Mouse (Mus musculus): Measurements from ENCODE around the gene Ntrk1. TPM values are rescaled to one million over a fixed set of nuclear protein-coding genes. Genes with fewer than 3 reads are reported as not detected.

The Ntrk1 gene
- polyA plus RNA-seq, 1 experiment, result 3.5 TPM

DNA sequence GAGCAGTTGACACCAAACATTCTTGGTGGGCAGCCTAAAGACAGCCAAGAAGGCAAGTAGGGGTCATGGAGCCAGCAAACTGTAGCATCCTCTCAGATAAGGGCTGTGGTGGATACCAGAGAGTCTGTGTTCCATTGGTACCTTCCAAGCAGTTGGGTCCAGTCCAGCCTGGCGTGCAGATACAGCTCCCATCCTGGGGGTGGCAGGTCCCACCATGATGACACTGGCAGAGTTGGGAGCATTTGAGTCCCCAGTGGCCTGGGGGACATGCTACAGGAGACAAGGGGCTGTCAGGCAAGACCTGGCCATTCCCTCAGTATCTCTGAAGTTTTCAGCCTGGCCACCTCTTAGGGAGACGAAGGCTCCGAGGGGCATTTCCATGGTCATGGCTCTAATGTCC, 42.4 kb downstream of the Ntrk1 start:
- no peak for DNase-seq (ENCODE audit: low spot score)

- DNase-seq (ENCODE audit: low spot score), result no peak
Observed at GRCm38 (mm10) chr3:87749977-87750376, 45.0 kb downstream of the Ntrk1 start.

DNA sequence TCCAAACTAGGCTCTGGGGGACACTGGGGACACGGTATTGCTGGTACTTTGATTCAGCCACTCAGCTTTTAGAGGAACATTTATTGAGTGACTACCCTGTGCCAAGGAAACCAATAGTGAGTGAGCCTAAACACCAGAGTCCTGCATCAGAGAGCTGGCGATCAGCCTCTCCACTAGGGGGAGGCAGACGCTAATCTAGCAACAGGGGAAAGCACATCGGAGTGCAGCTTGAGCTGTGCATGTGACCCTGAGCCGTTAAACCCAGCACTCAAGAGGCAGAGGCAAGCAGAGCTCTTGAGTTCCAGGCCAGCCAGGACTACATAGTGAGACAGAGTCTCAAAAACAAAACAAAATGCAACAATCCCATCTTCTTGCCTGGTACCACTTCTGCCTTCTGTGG, 45.9 kb downstream of the Ntrk1 start:
- no peak for DNase-seq (ENCODE audit: low spot score)

DNA sequence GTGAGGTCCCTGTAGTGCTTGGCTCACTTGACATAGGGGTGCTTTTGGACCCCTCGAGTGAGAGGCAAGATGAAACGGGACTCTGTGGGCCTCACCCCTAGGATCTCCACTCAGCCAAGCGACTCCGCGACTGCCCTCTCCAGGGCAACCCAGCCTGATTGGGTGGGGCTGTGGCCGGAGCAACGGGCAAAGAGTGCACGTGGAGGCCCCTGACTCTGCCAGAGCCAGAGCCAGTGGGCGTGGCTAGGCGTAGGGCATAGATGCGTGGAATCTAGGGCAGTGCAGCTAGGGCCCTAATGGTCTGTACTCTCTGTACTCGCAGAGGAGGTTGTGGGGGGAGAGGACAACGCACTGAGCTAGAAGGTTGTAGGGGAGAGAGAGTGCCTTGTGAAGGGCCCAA, 46.5 kb downstream of the Ntrk1 start, which contains the start of gene Lrrc71:
TSS of gene Lrrc71 (minus strand) at position 195 of the 400 bp plus-strand sequence.
- DNase-seq (ENCODE audit: low spot score), result no peak

- DNase-seq (ENCODE audit: low spot score), result no peak
Observed at GRCm38 (mm10) chr3:87745036-87745659, 49.8 kb downstream of the Ntrk1 start.

GRCm38 (mm10) chr3:87743927-87744326, 51.0 kb downstream of the Ntrk1 start:
- no peak for DNase-seq (ENCODE audit: low spot score)

- DNase-seq (ENCODE audit: low spot score), result no peak
Observed at GRCm38 (mm10) chr3:87742735-87743134, 52.2 kb downstream of the Ntrk1 start.

- no peak for DNase-seq (ENCODE audit: low spot score)
Observed at GRCm38 (mm10) chr3:87742013-87742412, 52.9 kb downstream of the Ntrk1 start.

DNA sequence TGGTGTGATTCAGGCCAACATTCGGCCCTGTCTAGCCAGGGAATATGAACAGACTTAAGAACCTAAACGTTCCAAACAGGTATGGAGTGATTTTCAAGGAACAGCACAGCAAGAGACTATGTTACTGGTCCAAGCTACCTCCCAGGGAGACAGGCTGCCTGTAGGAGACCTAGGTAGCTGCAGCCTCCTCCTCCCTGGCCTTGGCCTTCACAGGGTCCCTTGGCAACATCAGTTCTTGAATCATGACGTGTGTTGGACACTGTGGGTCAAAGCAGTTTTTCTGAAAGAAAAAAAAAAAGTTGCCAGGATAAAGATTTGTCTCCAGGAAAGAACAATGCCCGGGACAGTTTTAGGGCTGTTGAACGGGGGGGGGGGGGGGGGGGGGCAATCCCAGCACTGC, 56.1 kb downstream of the Ntrk1 start:
- DNase-seq (ENCODE audit: low spot score), result no peak

DNA sequence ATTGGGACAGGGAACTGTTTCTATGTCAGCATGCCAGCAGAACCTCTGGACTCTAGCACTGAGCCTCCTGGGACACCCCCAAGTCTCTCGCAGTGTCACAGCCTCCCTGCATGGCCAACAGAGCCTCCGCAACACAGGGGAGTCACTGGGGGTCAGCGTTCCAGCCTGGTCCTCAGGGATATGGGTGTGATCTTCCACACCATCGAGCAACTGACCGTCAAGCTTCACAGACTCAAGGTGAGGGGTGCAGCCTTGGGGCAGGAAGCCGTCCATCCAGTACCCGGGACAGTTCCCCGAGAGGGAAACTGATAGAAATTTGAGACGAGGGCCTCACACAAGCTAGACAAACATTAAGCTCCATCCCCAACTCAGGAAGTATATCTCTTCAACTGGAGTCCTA, 59.6 kb downstream of the Ntrk1 start:
- DNase-seq (ENCODE audit: low spot score), result no peak

DNA sequence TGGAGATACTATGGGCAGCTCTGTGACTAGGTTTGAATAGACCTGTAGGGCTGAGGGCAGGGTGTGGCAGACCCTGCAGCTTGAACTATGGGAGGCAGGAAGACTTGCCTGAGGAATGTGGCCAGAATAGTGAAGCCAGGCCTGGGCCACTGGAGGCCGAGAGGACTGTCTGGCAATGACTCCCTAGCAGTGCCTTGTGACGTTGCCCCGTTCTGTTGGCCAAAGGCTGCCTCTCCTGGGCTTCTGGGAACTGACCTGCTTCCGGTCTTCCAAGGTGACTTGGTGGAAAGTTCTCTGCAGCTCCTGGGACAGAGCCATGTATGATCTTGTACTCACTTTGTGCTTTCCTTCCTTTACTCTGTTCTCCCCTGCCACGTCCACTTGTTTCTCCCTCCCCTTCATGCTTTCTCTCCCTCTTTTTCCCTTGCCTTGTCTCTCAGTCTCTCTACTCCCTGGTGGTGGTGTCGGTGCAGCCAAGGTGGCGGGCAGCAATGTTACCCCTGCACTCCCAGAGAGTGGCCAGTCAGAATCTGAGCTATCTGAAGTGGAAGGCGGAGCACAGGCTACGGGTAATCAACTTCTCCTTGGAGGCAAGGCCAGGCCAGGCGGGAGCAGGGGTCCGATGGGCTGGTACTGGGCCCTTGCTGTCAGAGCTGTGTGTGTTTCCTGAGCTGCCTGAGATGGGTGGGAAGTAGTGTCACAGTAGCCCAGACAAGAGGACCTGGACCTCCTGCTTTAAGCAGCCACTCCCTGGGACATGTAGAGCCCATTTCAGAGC, 60.8 kb downstream of the Ntrk1 start:
- DNase-seq (ENCODE audit: low spot score), result no peak

GRCm38 (mm10) chr3:87733098-87733497, 61.9 kb downstream of the Ntrk1 start:
- DNase-seq (ENCODE audit: low spot score), result no peak

DNA sequence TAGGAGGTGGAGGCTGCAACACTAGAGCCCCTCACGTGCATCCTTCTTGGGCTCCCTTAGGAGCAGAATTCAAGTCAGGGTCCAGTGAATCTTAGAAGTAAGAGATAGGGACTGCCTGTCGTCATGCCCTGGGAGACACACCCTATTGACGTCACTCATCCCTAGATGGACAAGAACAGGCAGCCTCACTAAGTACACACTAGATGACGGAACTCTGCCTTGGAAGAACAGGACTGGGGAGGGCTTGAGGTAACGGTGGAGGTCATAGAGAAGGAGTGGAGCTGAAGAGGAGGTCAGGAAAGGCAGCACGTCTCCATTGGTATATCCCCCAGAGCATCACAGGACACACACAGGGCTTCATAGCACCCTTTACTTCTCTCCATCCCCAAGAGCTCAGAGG, 66.3 kb downstream of the Ntrk1 start:
- DNase-seq (ENCODE audit: low spot score), result peak; percentile 10

Other genes starting within 250 kb of the Ntrk1 start
- 22.2 and 25.5 TPM in 2 replicates for gene Arhgef11, start 177.6 kb downstream of the Ntrk1 start, polyA plus RNA-seq (2012; rRNA removed)
- gene Lrrc71, start 46.5 kb downstream of the Ntrk1 start, polyA plus RNA-seq (2012; rRNA removed), result 0.19 and 0.29 TPM in 2 replicates
- gene Insrr, start 1.8 kb upstream of the Ntrk1 start, polyA plus RNA-seq (2012; rRNA removed), result 0.73 and 0.80 TPM in 2 replicates
- 21.1 and 26.5 TPM in 2 replicates for gene Pear1, start 29.1 kb upstream of the Ntrk1 start, polyA plus RNA-seq (2012; rRNA removed)
- gene Sh2d2a, start 51.6 kb upstream of the Ntrk1 start, polyA plus RNA-seq (2012; rRNA removed), result 0.65 and 0.87 TPM in 2 replicates
- gene Prcc, start 90.4 kb upstream of the Ntrk1 start, polyA plus RNA-seq (2012; rRNA removed), result 26.2 and 30.0 TPM in 2 replicates
- gene Hdgf, start 111.2 kb upstream of the Ntrk1 start, polyA plus RNA-seq (2012; rRNA removed), result 151 and 152 TPM in 2 replicates
- gene Mrpl24, start 124.3 kb upstream of the Ntrk1 start, polyA plus RNA-seq (2012; rRNA removed), result 120 and 132 TPM in 2 replicates
- 22.8 and 24.0 TPM in 2 replicates for gene Isg20l2, start 135.2 kb upstream of the Ntrk1 start, polyA plus RNA-seq (2012; rRNA removed)
- 28.4 and 33.2 TPM in 2 replicates for gene Rrnad1, start 135.6 kb upstream of the Ntrk1 start, polyA plus RNA-seq (2012; rRNA removed)
- 0.91 and 1.4 TPM in 2 replicates for gene Crabp2, start 153.5 kb upstream of the Ntrk1 start, polyA plus RNA-seq (2012; rRNA removed)
- gene Nes, start 175.9 kb upstream of the Ntrk1 start, polyA plus RNA-seq (2012; rRNA removed), result 3.7 and 5.3 TPM in 2 replicates
- 0.15 and 0.28 TPM in 2 replicates for gene Bcan, start 205.1 kb upstream of the Ntrk1 start, polyA plus RNA-seq (2012; rRNA removed)
- 0.06 TPM in 1 of 2 replicates, not detected in the other for gene Hapln2, start 232.4 kb upstream of the Ntrk1 start, polyA plus RNA-seq (2012; rRNA removed)
- gene Gpatch4, start 247.9 kb upstream of the Ntrk1 start, polyA plus RNA-seq (2012; rRNA removed), result 5.6 and 9.7 TPM in 2 replicates